Mouse (Mus musculus): ENCODE measurements around the gene Gm16223.

Gene Gm16223

GRCm38 (mm10) chr5:42067476-42068187, at the start of gene Gm16223:
Gene Gm16223, plus strand, starts transcription at chr5:42067960.
- no peak for DNase-seq (ENCODE audit: low spot score)

- no peak for DNase-seq (ENCODE audit: low spot score)
These were observed 45.7 kb upstream of the Gm16223 start for GRCm38 (mm10) chr5:42022029-42022428.

- DNase-seq (ENCODE audit: low spot score) = no peak
These were observed 44.2 kb upstream of the Gm16223 start for GRCm38 (mm10) chr5:42023521-42023920.

- DNase-seq (ENCODE audit: low spot score) = no peak
These were observed 31.2 kb upstream of the Gm16223 start for GRCm38 (mm10) chr5:42036388-42037082.

- DNase-seq (ENCODE audit: low spot score) = no peak
These were observed 13.1 kb upstream of the Gm16223 start for GRCm38 (mm10) chr5:42054636-42055035.

- DNase-seq (ENCODE audit: low spot score) = no peak
These were observed 12.6 kb upstream of the Gm16223 start for GRCm38 (mm10) chr5:42055151-42055550.

- DNase-seq (ENCODE audit: low spot score) = no peak
These were observed 2.7 kb upstream of the Gm16223 start for GRCm38 (mm10) chr5:42065090-42065489.

- no peak for DNase-seq (ENCODE audit: low spot score)
These were observed 685 bp upstream of the Gm16223 start for GRCm38 (mm10) chr5:42067075-42067474.

- no peak for DNase-seq (ENCODE audit: low spot score)
These were observed 424 bp downstream of the Gm16223 start for GRCm38 (mm10) chr5:42068188-42068579.

- DNase-seq (ENCODE audit: low spot score) = no peak
These were observed 49.0 kb downstream of the Gm16223 start for GRCm38 (mm10) chr5:42116586-42117346.

- DNase-seq (ENCODE audit: low spot score) = no peak
These were observed 57.8 kb downstream of the Gm16223 start for GRCm38 (mm10) chr5:42125562-42125961.

- no peak for DNase-seq (ENCODE audit: low spot score)
These were observed 87.9 kb downstream of the Gm16223 start for GRCm38 (mm10) chr5:42155626-42156025.

GRCm38 (mm10) chr5:42164731-42165130, 97.0 kb downstream of the Gm16223 start:
- no peak for DNase-seq (ENCODE audit: low spot score)

GRCm38 (mm10) chr5:42166311-42166710, 98.6 kb downstream of the Gm16223 start:
- DNase-seq (ENCODE audit: low spot score) = no peak

- DNase-seq (ENCODE audit: low spot score) = no peak
These were observed 100.3 kb downstream of the Gm16223 start for GRCm38 (mm10) chr5:42168071-42168470.

- DNase-seq (ENCODE audit: low spot score) = no peak
These were observed 101.0 kb downstream of the Gm16223 start for GRCm38 (mm10) chr5:42168785-42169184.

- DNase-seq (ENCODE audit: low spot score) = no peak
These were observed 106.3 kb downstream of the Gm16223 start for GRCm38 (mm10) chr5:42174109-42174508.

- DNase-seq (ENCODE audit: low spot score) = no peak
These were observed 107.7 kb downstream of the Gm16223 start for GRCm38 (mm10) chr5:42175424-42175823.

GRCm38 (mm10) chr5:42198493-42198892, 130.7 kb downstream of the Gm16223 start:
- DNase-seq (ENCODE audit: low spot score) = no peak

- DNase-seq (ENCODE audit: low spot score) = no peak
These were observed 139.8 kb downstream of the Gm16223 start for GRCm38 (mm10) chr5:42207456-42208122.

GRCm38 (mm10) chr5:42211554-42212338, 144.0 kb downstream of the Gm16223 start:
- DNase-seq (ENCODE audit: low spot score) = no peak
